In genomic region chr1:148852990-148853389, GRCm38 (mm10) we compare ENCODE assay signal across 12 mouse cellular contexts.
"Had no signal": no experiment of that assay in that cellular context is flagged by ENCODE, and none has a peak within 500 bp of the region (broad histone marks: within the 10 kb centered on the region; RNA-seq: fewer than 3 reads in every experiment).

No protein-coding gene starts in this region.

- DNase-seq: retina, postnatal 1 day; right cerebral cortex, adult 18-20 months; right cerebral cortex, postnatal 14 days; right cerebral cortex, postnatal 25 days; right cerebral cortex, postnatal 4 days; spleen, adult 18-20 months; thymus, adult 18-20 months; thymus, adult 2 months; thymus, postnatal 14 days; thymus, postnatal 25 days; thymus, postnatal 36 days; thymus, postnatal 4 days had no signal
